Mouse (Mus musculus) neural tube, embryonic 11.5 days (tissue): ENCODE results near the gene Plekha7. TPM values are rescaled to one million over a fixed set of nuclear protein-coding genes. Genes with fewer than 3 reads are reported as not detected.

Experiments used
- ATAC-seq: fragments of 200-750 bp; cut with Nextera tagmentation; 2 replicates; pipeline ENCODE4 v1.8.0; 2017; ENCODE audit warnings: moderate number of reproducible peaks, mild to moderate bottlenecking, moderate TSS enrichment, moderate library complexity; ENCODE audit not compliant: insufficient read depth, low FRiP score, low TSS enrichment
- DNase-seq: peaks from one replicate; pipeline ENCODE4 v3.0.0-alpha.2; 2015; ENCODE audit warnings: low spot score
- H3K27ac ChIP-seq: fragments of 300-500 bp; sonication (generic); 2 replicates; pipeline ENCODE4 v1.5.1; 2014; ENCODE audit warnings: low read depth, mild to moderate bottlenecking, low read length
- H3K27me3 ChIP-seq: fragments of 300-500 bp; sonication (generic); 2 replicates; pipeline ENCODE4 v1.6.1; 2014; ENCODE audit warnings: mild to moderate bottlenecking, low read length, mixed read lengths; ENCODE audit not compliant: control insufficient read depth, insufficient read depth
- H3K36me3 ChIP-seq: fragments of 300-500 bp; sonication (generic); 2 replicates; pipeline ENCODE4 v1.6.1; 2014; ENCODE audit warnings: mild to moderate bottlenecking, low read length, moderate library complexity, mixed read lengths; ENCODE audit not compliant: control insufficient read depth, insufficient read depth
- H3K4me1 ChIP-seq: fragments of 300-500 bp; sonication (generic); 2 replicates; pipeline ENCODE4 v1.6.1; 2014; ENCODE audit warnings: low read length, mixed read lengths; ENCODE audit not compliant: control insufficient read depth, insufficient read depth
- H3K4me2 ChIP-seq: fragments of 300-500 bp; sonication (generic); 2 replicates; pipeline ENCODE4 v1.6.1; 2014; ENCODE audit warnings: low read depth, mild to moderate bottlenecking, moderate library complexity
- H3K4me3 ChIP-seq: fragments of 300-500 bp; sonication (generic); 2 replicates; pipeline ENCODE4 v1.5.1; 2014; ENCODE audit warnings: low read depth, low read length
- H3K9ac ChIP-seq: fragments of 300-500 bp; sonication (generic); 2 replicates; pipeline ENCODE4 v1.6.1; 2014; ENCODE audit warnings: mild to moderate bottlenecking, low read length
- H3K9me3 ChIP-seq: fragments of 300-500 bp; sonication (generic); 2 replicates; pipeline ENCODE4 v1.6.1; 2016; ENCODE audit warnings: low read length; ENCODE audit not compliant: control insufficient read depth
- whole genome bisulfite sequencing: fragments of 180-500 bp; shearing (Covaris S2); extraction: QIAGEN DNeasy Blood & Tissue Kit; methylation state at CpG from one replicate; pipeline ENCODE4 v1.1.7; 2014; 5-methylcytosine and 5-hydroxymethylcytosine counted together
- polyA plus RNA-seq: library from polyadenylated mRNA; unstranded; fragments of >200 nt; fragmentation: Nextera tagmentation; extraction: Ambion mirVana; gene quantifications from 2 replicates; pipeline ENCODE4 v1.2.1, GENCODE M21; 2014

Gene Plekha7
- polyA plus RNA-seq, 1 experiment from 2014 or later: 7.3 TPM

DNA sequence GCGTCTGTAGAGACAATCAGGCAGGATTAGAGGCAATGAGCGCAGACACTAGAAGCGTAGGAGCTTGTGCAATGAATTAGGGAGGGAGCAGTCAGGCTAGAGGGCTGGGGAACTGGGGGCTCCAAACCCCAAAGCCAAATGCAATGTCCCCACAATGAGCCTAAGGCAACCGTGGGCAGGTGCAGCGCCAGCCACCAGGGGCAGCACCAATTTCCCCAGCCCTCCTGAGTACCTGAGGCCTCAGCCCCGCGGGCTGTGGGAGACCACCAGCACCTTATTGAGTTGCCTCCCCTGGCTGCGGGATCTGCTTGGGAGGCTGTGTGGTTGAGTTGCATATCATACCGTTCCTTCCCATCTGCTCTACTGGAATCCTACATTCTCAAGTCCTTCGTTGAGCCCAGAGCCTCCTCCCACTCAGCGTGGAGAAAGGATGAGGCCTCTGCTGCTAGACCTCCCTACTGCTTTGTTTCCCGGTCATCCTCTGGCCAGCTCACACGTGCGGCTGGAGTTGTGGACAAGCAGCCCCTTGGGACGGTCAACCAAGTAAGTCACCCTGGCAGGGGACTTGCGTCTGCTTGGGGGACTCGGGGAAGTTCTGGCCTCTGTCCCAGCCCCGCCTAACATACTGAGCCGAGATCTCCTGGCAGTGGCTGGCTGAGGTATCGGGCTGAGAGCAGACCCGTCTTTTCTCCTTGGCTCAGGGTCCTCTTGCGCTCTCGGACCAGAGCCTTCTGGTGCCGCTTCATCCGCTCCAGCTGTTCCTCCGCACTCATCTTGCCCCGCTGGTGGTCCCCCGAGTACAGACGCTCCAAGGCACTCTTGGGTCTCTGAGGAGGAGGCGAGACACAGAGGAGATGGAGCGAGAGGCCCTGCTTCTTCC, 173.5 kb downstream of the Plekha7 start:
- no peak overlapping the region for H3K4me2 ChIP-seq
- no peaks in the 10 kb centered on the region for H3K27me3 ChIP-seq
- no peak overlapping the region for H3K27ac ChIP-seq
- no peaks in the 10 kb centered on the region for H3K9me3 ChIP-seq
- no peaks in the 10 kb centered on the region for H3K36me3 ChIP-seq
- DNase-seq (no peak), ATAC-seq (no peak)
- no peak overlapping the region for H3K4me3 ChIP-seq
- WGBS: 84% methylated on average over 31 of the region's 31 CpGs
- no peaks in the 10 kb centered on the region for H3K4me1 ChIP-seq
- H3K9ac ChIP-seq: no peak overlapping the region

DNA sequence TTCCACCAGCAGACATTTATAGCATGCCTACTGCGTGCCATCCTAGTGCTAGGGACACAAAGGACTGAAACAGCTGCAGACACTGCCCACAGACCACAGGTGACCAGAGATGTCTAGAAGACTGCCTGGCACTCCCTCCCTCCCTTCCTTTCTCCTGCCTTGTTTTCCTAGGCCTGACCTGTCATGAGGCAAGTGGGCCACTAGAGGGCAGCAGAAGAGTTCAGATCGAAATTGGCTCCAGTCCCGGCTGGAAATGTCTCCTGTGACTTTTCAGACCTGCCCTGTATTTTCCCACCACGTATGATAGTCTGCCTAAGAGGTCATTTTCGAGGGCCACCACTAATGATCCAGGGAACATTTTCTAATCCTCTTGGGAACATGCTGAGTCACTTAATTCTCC, 176.1 kb downstream of the Plekha7 start:
- Histone ChIP-seq H3K4me3 (no peak overlapping the region), H3K4me2 (no peak overlapping the region), H3K27ac (no peak overlapping the region), H3K36me3 (no peaks in the 10 kb centered on the region), H3K27me3 (no peaks in the 10 kb centered on the region), H3K9me3 (no peaks in the 10 kb centered on the region), H3K4me1 (no peaks in the 10 kb centered on the region), H3K9ac (no peak overlapping the region)
- ATAC-seq (no peak), DNase-seq (peak; percentile 79)
- 10% methylated on average over 5 of the region's 5 CpGs for WGBS

DNA sequence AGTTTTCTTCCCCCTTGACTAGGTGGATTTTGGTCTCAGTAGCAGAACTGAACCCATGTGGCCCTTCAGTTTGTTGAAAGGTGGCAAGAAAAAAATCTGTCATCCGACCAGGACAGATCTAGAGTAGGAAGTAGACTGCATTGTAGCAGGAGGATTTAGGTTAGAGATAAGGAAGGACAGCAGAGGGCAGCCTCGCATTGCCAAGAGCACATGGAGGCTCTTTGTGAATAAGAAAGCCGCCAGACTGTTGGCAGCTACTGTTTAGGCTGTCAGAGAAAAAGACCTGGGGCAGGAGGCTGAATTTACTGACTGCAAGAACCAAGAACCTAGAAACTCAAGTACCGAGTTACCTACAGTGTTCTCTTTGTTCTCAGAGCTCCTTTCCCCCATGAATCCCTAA, 176.8 kb downstream of the Plekha7 start:
- Histone ChIP-seq H3K27me3 (no peaks in the 10 kb centered on the region), H3K9ac (no peak overlapping the region), H3K9me3 (no peaks in the 10 kb centered on the region), H3K4me1 (no peaks in the 10 kb centered on the region), H3K27ac (no peak overlapping the region), H3K4me3 (no peak overlapping the region), H3K36me3 (no peaks in the 10 kb centered on the region; the same call in 1 of the 2 replicates), H3K4me2 (no peak overlapping the region)
- DNase-seq (peak; percentile 42), ATAC-seq (no peak)
- WGBS: 31% methylated on average over 4 of the region's 4 CpGs

DNA sequence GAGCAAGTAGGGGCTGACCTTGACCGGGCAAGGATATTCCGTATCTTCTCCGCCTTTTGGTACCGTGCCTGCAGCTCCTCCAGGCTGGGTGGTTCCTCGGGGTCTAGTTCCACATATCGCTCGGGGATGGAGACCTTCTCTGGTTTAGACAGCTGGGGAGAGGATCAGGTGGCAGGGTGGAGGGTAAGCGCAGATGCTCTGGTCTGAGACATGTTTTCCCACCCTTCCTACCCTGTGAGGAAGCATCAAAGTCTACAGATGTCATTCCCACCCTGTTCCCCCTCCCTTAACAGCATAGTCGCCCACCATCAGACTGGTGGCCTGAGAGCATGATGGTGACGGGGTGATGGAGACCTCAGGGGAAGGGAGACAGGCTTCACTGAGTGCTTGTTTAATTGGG, 178.8 kb downstream of the Plekha7 start:
- H3K9ac ChIP-seq: no peak overlapping the region
- no peak overlapping the region for H3K27ac ChIP-seq
- no peak for DNase-seq
- ATAC-seq: no peak
- H3K4me3 ChIP-seq: no peak overlapping the region
- H3K4me2 ChIP-seq: no peak overlapping the region
- H3K27me3 ChIP-seq: no peaks in the 10 kb centered on the region
- H3K36me3 ChIP-seq: no peaks in the 10 kb centered on the region; the same call in 1 of the 2 replicates
- 77% methylated on average over 10 of the region's 10 CpGs for whole genome bisulfite sequencing
- H3K4me1 ChIP-seq: no peaks in the 10 kb centered on the region
- H3K9me3 ChIP-seq: no peaks in the 10 kb centered on the region

DNA sequence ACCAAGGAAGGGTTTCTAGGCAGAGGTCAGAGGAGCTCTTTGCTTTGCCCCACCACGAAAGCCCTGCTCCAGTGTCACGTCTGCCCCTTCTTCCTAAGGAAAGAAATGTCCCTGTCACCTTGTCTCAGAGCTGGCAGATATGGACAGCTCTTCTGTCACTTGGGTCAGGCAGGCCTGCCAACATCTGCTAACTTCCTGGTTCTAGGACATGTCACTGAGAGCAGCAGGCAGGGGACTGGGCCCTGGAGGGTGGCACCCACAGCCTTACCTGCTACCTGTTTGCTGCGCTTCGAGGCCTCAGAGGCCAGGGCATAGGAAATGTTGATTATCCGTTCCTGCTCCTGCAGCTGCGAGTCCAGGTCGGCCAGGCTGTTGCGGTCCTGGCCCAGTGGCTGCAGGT, 179.9 kb downstream of the Plekha7 start:
- no peaks in the 10 kb centered on the region; the same call in 1 of the 2 replicates for H3K36me3 ChIP-seq
- 92% methylated on average over 8 of the region's 8 CpGs for WGBS
- no peaks in the 10 kb centered on the region for H3K4me1 ChIP-seq
- H3K4me3 ChIP-seq: no peak overlapping the region
- no peak overlapping the region for H3K9ac ChIP-seq
- no peak for ATAC-seq
- H3K27ac ChIP-seq: no peak overlapping the region
- no peaks in the 10 kb centered on the region for H3K9me3 ChIP-seq
- no peak overlapping the region for H3K4me2 ChIP-seq
- DNase-seq: no peak
- H3K27me3 ChIP-seq: no peaks in the 10 kb centered on the region

DNA sequence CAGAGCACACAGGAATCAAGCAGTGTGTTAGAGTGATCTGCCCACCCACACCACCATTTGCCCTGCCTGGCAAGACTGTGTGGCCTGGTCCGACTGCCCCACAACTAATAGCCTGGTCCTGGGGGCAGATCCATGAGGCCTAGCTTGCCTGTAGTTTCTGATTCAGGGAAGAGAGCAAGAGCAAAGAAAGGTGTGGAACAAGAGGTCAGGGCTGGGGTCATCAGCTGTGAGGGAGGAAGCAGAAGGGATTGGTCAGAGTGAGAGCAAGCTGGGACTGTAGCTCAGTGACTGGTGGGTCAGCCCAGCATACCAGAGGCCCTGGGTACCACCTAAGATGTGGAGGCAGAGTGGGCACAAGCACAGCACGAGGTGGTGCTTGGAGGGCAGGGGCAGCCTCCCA, 181.1 kb downstream of the Plekha7 start:
- Histone ChIP-seq H3K27me3 (no peaks in the 10 kb centered on the region), H3K9ac (no peak overlapping the region), H3K27ac (no peak overlapping the region), H3K4me3 (no peak overlapping the region), H3K4me1 (no peaks in the 10 kb centered on the region; the same call in 1 of the 2 replicates), H3K4me2 (no peak overlapping the region), H3K9me3 (no peaks in the 10 kb centered on the region), H3K36me3 (no peaks in the 10 kb centered on the region; the same call in 1 of the 2 replicates)
- DNase-seq (no peak), ATAC-seq (no peak)
- 79% methylated on average over 2 of the region's 2 CpGs for WGBS

DNA sequence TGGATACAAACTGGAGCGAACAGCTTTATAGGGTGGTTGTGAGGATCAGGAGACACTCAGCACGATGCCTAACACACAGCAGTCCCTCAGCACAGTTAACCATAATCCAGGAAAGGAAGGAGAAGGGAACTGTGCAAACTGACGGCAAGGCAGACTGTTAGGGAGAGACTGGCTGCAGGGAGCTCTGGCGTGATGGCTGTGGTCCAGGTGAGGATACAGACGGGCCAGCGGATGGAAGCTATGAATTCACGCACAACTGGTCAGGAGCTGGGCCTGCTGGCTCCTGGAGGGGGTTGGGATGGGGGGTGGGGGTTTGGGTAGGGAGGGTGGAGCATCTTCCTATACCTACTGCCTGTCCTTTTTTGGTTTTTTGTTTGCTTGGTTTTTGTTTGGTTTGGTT, 182.5 kb downstream of the Plekha7 start:
- Histone ChIP-seq H3K9ac (no peak overlapping the region), H3K27ac (no peak overlapping the region), H3K4me3 (no peak overlapping the region), H3K4me2 (no peak overlapping the region), H3K36me3 (no peaks in the 10 kb centered on the region; the same call in 1 of the 2 replicates), H3K9me3 (no peaks in the 10 kb centered on the region), H3K27me3 (no peaks in the 10 kb centered on the region), H3K4me1 (no peaks in the 10 kb centered on the region; the same call in 1 of the 2 replicates)
- WGBS: 86% methylated on average over 7 of the region's 7 CpGs
- ATAC-seq: no peak
- no peak for DNase-seq

DNA sequence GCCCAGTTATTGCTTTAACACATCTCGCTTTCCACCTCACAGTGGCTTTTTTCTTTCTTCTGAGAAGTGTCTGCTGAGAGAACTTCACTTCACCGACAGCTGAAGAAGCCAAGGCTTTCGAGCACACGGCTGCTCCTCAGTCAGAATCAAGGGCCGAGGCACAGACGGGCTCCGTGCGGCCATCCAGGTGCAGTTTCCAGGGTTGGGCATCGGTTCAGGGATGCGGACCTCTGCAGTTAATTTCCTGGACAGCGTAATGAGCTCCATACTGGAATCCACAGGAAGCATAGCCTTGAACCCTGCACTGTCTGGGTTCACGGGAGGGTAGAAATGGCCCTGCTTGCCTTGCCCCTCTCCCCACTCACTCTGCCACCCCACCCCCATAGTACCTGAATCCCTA, 184.1 kb downstream of the Plekha7 start:
- H3K27ac ChIP-seq: no peak overlapping the region
- DNase-seq: no peak
- H3K36me3 ChIP-seq: no peaks in the 10 kb centered on the region; the same call in 1 of the 2 replicates
- no peak overlapping the region for H3K4me3 ChIP-seq
- H3K4me1 ChIP-seq: no peaks in the 10 kb centered on the region; the same call in 1 of the 2 replicates
- H3K27me3 ChIP-seq: no peaks in the 10 kb centered on the region
- no peak for ATAC-seq
- H3K4me2 ChIP-seq: no peak overlapping the region
- H3K9ac ChIP-seq: no peak overlapping the region
- no peaks in the 10 kb centered on the region for H3K9me3 ChIP-seq
- 89% methylated on average over 12 of the region's 12 CpGs for WGBS

DNA sequence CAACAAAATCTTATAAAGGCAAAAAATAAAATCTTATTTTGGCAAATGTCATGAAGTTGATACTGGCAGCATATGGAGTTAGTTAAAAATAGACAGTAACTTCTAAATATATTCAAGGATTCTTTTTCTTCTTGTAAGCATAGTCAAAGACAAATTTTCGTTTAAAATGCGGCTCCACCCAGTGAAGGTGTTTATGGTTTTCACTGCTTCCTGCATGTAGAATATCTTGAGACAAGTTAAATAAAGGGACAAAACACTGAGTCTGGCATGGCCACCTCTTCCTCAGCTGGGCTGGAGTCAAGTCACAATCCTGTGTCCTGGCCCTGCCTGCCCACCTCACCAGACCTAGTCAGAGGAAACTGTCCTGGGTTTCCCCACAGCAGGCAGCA, 184.6 kb downstream of the Plekha7 start:
- no peak for DNase-seq
- H3K27ac ChIP-seq: no peak overlapping the region
- no peaks in the 10 kb centered on the region; the same call in 1 of the 2 replicates for H3K36me3 ChIP-seq
- no peak for ATAC-seq
- H3K27me3 ChIP-seq: no peaks in the 10 kb centered on the region
- no peak overlapping the region for H3K4me3 ChIP-seq
- 91% methylated on average over 2 of the region's 2 CpGs for WGBS
- H3K9ac ChIP-seq: no peak overlapping the region
- no peaks in the 10 kb centered on the region for H3K9me3 ChIP-seq
- H3K4me2 ChIP-seq: no peak overlapping the region
- no peaks in the 10 kb centered on the region; the same call in 1 of the 2 replicates for H3K4me1 ChIP-seq
